Mouse (Mus musculus): ENCODE measurements around the gene Glb1l. TPM values are rescaled to one million over a fixed set of nuclear protein-coding genes. Genes with fewer than 3 reads are reported as not detected.
A peak's percentile ranks its signal among the peaks of the same experiment; 100 is the strongest.

The Glb1l gene
- polyA plus RNA-seq, 1 experiment from 2014 or later, result 19.4 TPM

DNA sequence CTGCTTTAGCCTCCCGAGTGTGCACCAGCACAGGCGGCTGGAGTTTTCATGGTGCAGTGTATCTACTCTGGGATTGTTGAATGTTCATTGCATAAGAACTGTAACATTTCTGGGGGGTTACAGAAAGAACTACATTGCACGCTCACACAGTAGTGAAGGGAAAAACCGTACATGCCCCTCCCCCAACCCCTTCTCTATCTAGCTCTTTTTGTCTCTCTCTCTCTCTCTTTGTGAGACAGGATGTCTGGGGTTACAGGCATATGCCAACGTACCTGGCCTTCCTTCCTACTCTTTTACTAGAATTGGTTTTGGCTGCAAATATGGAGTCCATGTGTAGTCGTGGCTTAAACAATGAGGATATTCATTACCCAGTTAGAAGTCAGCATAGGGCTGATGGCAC is 12.3 kb upstream of the Glb1l start:
- Histone ChIP-seq H3K4me1 (ENCODE audit: control insufficient read depth, insufficient read depth, low read length) (peaks cover 11% of the 10 kb centered on the region), H3K4me2 (no peak overlapping the region), H3K36me3 (ENCODE audit: control insufficient read depth, insufficient read depth, low read length) (no peaks in the 10 kb centered on the region), H3K9me3 (ENCODE audit: control insufficient read depth, low read length) (no peaks in the 10 kb centered on the region), H3K4me3 (ENCODE audit: low read depth, low read length) (no peak overlapping the region), H3K27ac (ENCODE audit: low read depth, low read length) (no peak overlapping the region), H3K27me3 (ENCODE audit: control insufficient read depth, insufficient read depth, low read length) (peaks cover 37% of the 10 kb centered on the region), H3K9ac (ENCODE audit: low read length) (no peak overlapping the region)
- ATAC-seq (ENCODE audit: low FRiP score), result no peak
- DNase-seq (ENCODE audit: low spot score, missing footprints), result no peak
- 82% methylated on average over 6 of the region's 6 CpGs for WGBS

DNA sequence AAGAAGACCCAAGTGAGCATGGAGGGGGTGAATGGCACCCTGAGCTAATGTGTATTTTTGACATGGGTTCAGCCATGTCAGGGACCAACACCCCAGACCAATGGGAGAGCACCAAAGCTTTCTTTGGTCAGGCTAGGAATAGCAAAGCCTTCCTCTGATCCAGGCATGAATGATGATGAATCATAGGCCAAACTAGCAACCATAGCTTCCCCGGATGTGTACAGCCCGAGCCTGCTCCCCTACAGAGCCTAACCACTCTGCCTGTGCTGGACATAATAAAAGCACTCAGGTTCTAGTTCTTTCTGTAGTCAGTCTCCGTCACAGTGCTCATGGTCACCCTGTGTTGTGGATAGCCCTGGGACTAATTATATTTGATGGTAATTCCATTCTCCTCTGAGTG is 10.9 kb upstream of the Glb1l start:
- H3K4me2 ChIP-seq, result no peak overlapping the region
- H3K36me3 ChIP-seq (ENCODE audit: control insufficient read depth, insufficient read depth, low read length), result no peaks in the 10 kb centered on the region
- peaks cover 11% of the 10 kb centered on the region for H3K4me1 ChIP-seq (ENCODE audit: control insufficient read depth, insufficient read depth, low read length)
- H3K4me3 ChIP-seq (ENCODE audit: low read depth, low read length), result no peak overlapping the region
- H3K27me3 ChIP-seq (ENCODE audit: control insufficient read depth, insufficient read depth, low read length), result peaks cover 47% of the 10 kb centered on the region
- H3K9me3 ChIP-seq (ENCODE audit: control insufficient read depth, low read length), result no peaks in the 10 kb centered on the region
- ATAC-seq (ENCODE audit: low FRiP score), result no peak
- no peak overlapping the region for H3K9ac ChIP-seq (ENCODE audit: low read length)
- H3K27ac ChIP-seq (ENCODE audit: low read depth, low read length), result no peak overlapping the region
- no peak for DNase-seq (ENCODE audit: low spot score, missing footprints)
- 88% methylated on average over 3 of the region's 3 CpGs for WGBS

DNA sequence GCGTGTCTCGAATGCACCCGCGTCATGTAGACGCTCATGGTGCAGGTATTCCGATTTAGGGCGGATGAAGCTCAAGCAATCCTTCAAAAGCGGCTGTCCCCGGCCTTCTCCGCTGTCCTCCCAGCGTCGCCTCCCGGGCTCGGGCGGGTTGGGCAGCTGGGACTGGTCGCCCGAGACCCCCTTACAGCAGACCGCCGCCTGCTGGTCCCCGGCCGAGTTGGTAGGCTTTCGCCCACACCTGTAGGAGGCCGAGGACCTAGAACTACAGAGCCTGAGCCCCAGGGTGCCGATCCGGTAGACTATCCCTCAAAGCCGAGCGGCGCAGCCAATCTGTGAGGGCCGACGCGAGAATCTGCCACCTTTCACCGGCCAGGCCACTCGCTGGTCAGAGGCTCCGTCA is 8.9 kb upstream of the Glb1l start, which contains the start of gene Tuba4a:
Tuba4a (minus strand) TSS at position 335 of the 400 bp plus-strand sequence.
- WGBS, result under 1% methylated on average over 34 of the region's 34 CpGs
- H3K9me3 ChIP-seq (ENCODE audit: control insufficient read depth, low read length), result no peaks in the 10 kb centered on the region
- peaks cover 47% of the 10 kb centered on the region for H3K27me3 ChIP-seq (ENCODE audit: control insufficient read depth, insufficient read depth, low read length)

DNA sequence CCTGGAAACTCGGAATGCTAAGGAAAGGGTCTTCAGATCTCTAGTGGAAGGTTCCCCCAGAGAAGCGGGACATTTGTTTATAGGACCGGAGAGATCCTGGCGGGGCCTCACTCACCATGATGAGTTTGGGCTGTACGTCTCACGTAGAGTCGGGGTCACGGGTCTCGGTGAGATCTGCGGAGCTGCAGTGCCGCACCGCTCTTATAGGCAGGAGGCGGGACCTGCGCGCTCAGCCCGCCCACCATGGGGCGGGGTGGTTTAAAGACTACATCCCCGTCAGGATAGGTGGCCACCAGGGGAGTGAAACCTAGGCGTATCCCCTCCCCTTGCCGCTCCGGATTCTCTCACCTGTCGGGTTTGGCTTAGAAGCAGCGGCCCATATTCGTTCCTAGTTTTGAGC is 8.5 kb upstream of the Glb1l start:
- Histone ChIP-seq H3K4me1 (ENCODE audit: control insufficient read depth, insufficient read depth, low read length) (peaks cover 11% of the 10 kb centered on the region), H3K27me3 (ENCODE audit: control insufficient read depth, insufficient read depth, low read length) (peaks cover 47% of the 10 kb centered on the region)
- under 1% methylated on average over 24 of the region's 24 CpGs for WGBS

More for the DNA sequence above, 8.9 kb upstream of the Glb1l start, which contains the start of gene Tuba4a:
- H3K27ac ChIP-seq (ENCODE audit: low read depth, low read length), result no peak within 1 kb of the TSS
- H3K36me3 ChIP-seq (ENCODE audit: control insufficient read depth, insufficient read depth, low read length), result 0 out of 2 replicates have a peak, but pooled peaks cover 2% of the 10 kb centered on the region
- ATAC-seq (ENCODE audit: low FRiP score) (peak; percentile 49; the same call in 1 of the 2 replicates), DNase-seq (ENCODE audit: low spot score, missing footprints) (peak; percentile 94)
- peak within 1 kb of the TSS; percentile 47 for H3K9ac ChIP-seq (ENCODE audit: low read length)
- peaks cover 11% of the 10 kb centered on the region for H3K4me1 ChIP-seq (ENCODE audit: control insufficient read depth, insufficient read depth, low read length)
- H3K4me3 ChIP-seq (ENCODE audit: low read depth, low read length), result peak within 1 kb of the TSS; percentile 49
- peak within 1 kb of the TSS; percentile 94 for H3K4me2 ChIP-seq

DNA sequence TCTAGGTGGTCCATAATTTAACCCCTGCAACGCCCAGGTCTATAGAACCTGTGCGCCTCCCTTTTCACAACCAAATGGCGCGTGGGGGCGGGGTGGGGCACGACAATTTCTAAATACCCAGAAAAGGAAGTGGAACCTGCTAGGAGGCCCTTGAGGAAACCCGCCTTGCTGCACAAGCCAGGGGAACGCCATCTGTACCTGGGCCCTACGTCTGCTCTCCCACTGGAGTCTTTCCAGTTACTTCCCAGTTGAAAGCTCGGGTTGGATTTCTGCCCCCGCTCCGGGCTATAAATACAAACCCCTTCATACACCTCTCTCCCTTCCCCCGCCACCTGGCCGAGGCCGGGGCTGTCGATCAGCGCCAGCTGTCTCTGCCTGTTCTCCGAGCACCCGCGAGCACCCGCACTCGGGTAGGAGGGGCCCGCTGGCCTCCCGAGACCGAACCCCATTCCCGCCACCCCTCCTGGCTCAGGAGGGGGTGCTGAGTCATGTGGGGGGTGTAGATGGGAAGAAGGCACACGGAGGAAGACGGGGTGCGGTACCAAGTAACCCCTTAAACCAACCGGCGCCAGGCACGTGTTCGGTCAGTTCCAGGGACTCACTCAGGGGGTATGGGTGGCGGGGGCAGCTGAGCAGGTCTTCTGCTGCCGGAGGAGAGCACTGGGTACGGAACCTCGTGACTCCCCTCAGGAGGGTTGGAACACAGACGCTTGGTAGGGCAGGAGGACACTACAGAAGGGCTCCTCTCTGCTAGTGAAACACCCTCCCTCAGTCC is 7.8 kb upstream of the Glb1l start:
- Histone ChIP-seq H3K4me2 (peak overlapping the region; percentile 94), H3K9me3 (ENCODE audit: control insufficient read depth, low read length) (no peaks in the 10 kb centered on the region), H3K9ac (ENCODE audit: low read length) (peak overlapping the region; percentile 36; the same call in 1 of the 2 replicates), H3K4me1 (ENCODE audit: control insufficient read depth, insufficient read depth, low read length) (peaks cover 11% of the 10 kb centered on the region), H3K36me3 (ENCODE audit: control insufficient read depth, insufficient read depth, low read length) (peaks cover 4% of the 10 kb centered on the region; the same call in 1 of the 2 replicates), H3K27ac (ENCODE audit: low read depth, low read length) (no peak overlapping the region), H3K4me3 (ENCODE audit: low read depth, low read length) (peak overlapping the region; percentile 49), H3K27me3 (ENCODE audit: control insufficient read depth, insufficient read depth, low read length) (peaks cover 47% of the 10 kb centered on the region)
- ATAC-seq (ENCODE audit: low FRiP score) (peak; percentile 58; the same call in 1 of the 2 replicates), DNase-seq (ENCODE audit: low spot score, missing footprints) (peak; percentile 87)
- 3% methylated on average over 38 of the region's 38 CpGs for WGBS

More for the DNA sequence above, 8.5 kb upstream of the Glb1l start:
- Histone ChIP-seq H3K9me3 (ENCODE audit: control insufficient read depth, low read length) (no peaks in the 10 kb centered on the region), H3K4me3 (ENCODE audit: low read depth, low read length) (peak overlapping the region; percentile 49), H3K36me3 (ENCODE audit: control insufficient read depth, insufficient read depth, low read length) (0 out of 2 replicates have a peak, but pooled peaks cover 4% of the 10 kb centered on the region), H3K9ac (ENCODE audit: low read length) (peak overlapping the region; percentile 47), H3K4me2 (peak overlapping the region; percentile 94), H3K27ac (ENCODE audit: low read depth, low read length) (no peak overlapping the region)
- ATAC-seq (ENCODE audit: low FRiP score) (peak; percentile 81), DNase-seq (ENCODE audit: low spot score, missing footprints) (peak; percentile 94)

DNA sequence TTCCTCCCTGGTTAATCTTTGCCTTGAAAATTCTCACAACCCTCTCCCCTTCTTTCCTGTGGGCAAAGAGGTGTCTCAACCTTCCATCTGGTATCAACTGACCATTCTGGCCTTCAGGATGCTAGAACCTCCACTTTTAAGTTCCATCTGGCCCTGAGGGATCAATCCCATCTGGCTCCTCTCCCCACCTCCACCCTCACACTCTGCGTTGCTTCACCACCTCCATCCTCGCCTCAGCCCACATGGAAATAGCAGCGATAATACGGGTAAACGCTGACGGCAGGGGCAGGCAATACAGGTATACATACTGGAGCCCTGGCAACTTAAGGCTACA is 7.2 kb upstream of the Glb1l start:
- Histone ChIP-seq H3K9me3 (ENCODE audit: control insufficient read depth, low read length) (no peaks in the 10 kb centered on the region), H3K4me3 (ENCODE audit: low read depth, low read length) (peak overlapping the region; percentile 49; the same call in 1 of the 2 replicates), H3K4me1 (ENCODE audit: control insufficient read depth, insufficient read depth, low read length) (peaks cover 11% of the 10 kb centered on the region), H3K4me2 (peak overlapping the region; percentile 94; the same call in 1 of the 2 replicates), H3K27me3 (ENCODE audit: control insufficient read depth, insufficient read depth, low read length) (peaks cover 47% of the 10 kb centered on the region), H3K27ac (ENCODE audit: low read depth, low read length) (no peak overlapping the region), H3K36me3 (ENCODE audit: control insufficient read depth, insufficient read depth, low read length) (peaks cover 4% of the 10 kb centered on the region; the same call in 1 of the 2 replicates), H3K9ac (ENCODE audit: low read length) (no peak overlapping the region)
- DNase-seq (ENCODE audit: low spot score, missing footprints), result peak; percentile 85
- ATAC-seq (ENCODE audit: low FRiP score), result no peak
- WGBS, result 9% methylated on average over 6 of the region's 6 CpGs

DNA sequence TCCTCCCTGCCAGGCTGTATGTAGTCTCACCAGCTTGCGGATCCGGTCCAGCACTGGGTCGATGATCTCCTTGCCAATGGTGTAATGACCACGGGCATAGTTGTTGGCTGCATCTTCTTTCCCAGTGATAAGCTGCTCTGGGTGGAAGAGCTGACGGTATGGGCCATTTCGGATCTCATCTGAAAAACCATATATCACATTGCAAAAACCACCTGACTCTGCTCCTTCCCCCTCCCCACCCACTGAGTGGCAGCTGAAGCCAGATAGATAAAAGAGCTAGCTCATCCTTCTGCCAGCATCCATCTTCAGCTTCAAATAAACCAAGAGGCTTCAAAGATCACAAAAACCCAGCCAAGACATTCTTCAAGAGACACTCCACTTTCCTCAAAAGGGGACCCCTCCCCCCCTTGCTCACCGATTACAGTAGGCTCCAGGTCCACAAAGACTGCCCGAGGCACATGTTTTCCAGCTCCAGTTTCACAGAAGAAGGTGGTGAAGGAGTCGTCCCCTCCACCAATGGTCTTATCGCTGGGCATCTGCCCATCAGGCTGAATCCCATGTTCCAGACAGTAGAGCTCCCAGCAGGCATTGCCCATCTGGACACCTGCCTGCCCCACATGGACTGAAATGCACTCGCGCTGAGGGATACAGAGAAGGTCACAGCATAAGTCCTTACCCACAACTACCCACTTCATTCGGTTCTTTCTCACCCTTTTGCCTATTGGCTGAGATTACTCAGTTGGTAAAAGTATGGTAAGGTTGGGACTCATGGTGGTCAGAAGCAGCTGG is 6.4 kb upstream of the Glb1l start:
- Histone ChIP-seq H3K27me3 (ENCODE audit: control insufficient read depth, insufficient read depth, low read length) (peaks cover 47% of the 10 kb centered on the region), H3K9ac (ENCODE audit: low read length) (no peak overlapping the region), H3K36me3 (ENCODE audit: control insufficient read depth, insufficient read depth, low read length) (peaks cover 4% of the 10 kb centered on the region; the same call in 1 of the 2 replicates), H3K4me1 (ENCODE audit: control insufficient read depth, insufficient read depth, low read length) (peaks cover 11% of the 10 kb centered on the region), H3K9me3 (ENCODE audit: control insufficient read depth, low read length) (no peaks in the 10 kb centered on the region), H3K4me2 (no peak overlapping the region), H3K4me3 (ENCODE audit: low read depth, low read length) (no peak overlapping the region), H3K27ac (ENCODE audit: low read depth, low read length) (no peak overlapping the region)
- ATAC-seq (ENCODE audit: low FRiP score) (no peak), DNase-seq (ENCODE audit: low spot score, missing footprints) (no peak)
- 82% methylated on average over 13 of the region's 13 CpGs for WGBS

DNA sequence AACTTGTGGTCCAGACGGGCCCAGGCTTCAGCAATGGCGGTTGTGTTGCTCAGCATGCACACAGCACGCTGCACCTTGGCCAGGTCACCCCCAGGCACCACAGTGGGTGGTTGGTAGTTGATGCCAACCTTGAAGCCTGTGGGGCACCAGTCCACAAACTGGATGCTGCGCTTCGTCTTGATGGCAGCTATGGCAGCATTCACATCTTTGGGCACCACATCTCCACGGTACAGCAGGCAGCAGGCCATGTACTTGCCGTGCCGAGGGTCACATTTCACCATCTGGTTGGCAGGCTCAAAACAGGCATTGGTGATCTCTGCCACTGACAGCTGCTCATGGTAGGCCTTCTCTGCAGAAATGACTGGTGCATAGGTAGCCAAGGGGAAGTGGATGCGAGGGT is 5.2 kb upstream of the Glb1l start:
- DNase-seq (ENCODE audit: low spot score, missing footprints) (no peak), ATAC-seq (ENCODE audit: low FRiP score) (no peak)
- H3K9ac ChIP-seq (ENCODE audit: low read length), result no peak overlapping the region
- 94% methylated on average over 9 of the region's 9 CpGs for WGBS
- peaks cover 20% of the 10 kb centered on the region for H3K4me1 ChIP-seq (ENCODE audit: control insufficient read depth, insufficient read depth, low read length)
- H3K27me3 ChIP-seq (ENCODE audit: control insufficient read depth, insufficient read depth, low read length), result peaks cover 40% of the 10 kb centered on the region
- no peak overlapping the region for H3K4me3 ChIP-seq (ENCODE audit: low read depth, low read length)
- no peak overlapping the region for H3K4me2 ChIP-seq
- H3K27ac ChIP-seq (ENCODE audit: low read depth, low read length), result no peak overlapping the region
- no peaks in the 10 kb centered on the region for H3K9me3 ChIP-seq (ENCODE audit: control insufficient read depth, low read length)
- peaks cover 4% of the 10 kb centered on the region; the same call in 1 of the 2 replicates for H3K36me3 ChIP-seq (ENCODE audit: control insufficient read depth, insufficient read depth, low read length)

Measured in midbrain, embryonic 11.5 days (tissue).